Mouse (Mus musculus) small intestine, adult 2 months (tissue): Measurements from ENCODE around the gene Syna.

ENCODE experiments used
- CTCF ChIP-seq: fragments of 200-500 bp; IDR thresholded peaks from 2 replicates; pipeline ENCODE4 v1.5.1; 2012; ENCODE audit warnings: low read depth, mild to moderate bottlenecking, control low read depth, inconsistent platforms, low read length, moderate library complexity, mixed read lengths; ENCODE audit not compliant: insufficient replicate concordance, insufficient read length; ENCODE audit errors: extremely low read depth
- POLR2A ChIP-seq: fragments of 200-500 bp; IDR thresholded peaks from 2 replicates; pipeline ENCODE4 v1.6.1; 2012; ENCODE audit warnings: low read depth, mild to moderate bottlenecking, control low read depth, inconsistent platforms, low read length, moderate library complexity

DNA sequence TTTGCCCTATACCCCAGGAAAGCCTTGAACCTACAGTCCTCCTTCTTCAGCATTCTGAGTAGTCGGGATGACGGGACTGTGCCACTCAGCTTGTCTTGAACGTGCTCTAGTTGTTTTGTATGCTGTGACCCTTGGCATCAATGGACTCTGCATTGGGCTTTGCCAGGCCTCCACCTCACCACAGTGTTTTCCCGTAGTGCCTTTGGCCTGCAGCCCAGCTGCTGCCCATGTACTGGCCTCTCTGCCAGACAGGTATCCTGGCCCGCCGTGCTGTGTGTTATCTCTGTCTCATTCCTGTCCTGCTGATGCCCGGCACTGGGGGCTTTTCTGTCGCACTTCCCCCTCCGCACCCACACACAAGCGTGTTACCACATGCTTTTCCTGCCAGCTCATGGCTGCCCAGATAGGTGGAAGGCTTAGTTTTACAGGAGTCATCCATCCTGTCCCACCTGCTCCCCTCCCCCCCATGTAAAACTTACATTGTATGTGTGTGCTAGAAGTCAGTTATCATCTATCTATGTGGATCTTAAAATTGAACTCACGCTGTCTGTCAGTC is 32.1 kb upstream of the Syna start:
- TF ChIP-seq CTCF, result no peak
- TF ChIP-seq POLR2A, result no peak
